Mouse (Mus musculus): ENCODE results near the gene Hes1. TPM values are rescaled to one million over a fixed set of nuclear protein-coding genes. Genes with fewer than 3 reads are reported as not detected.
A peak's percentile ranks its signal among the peaks of the same experiment; 100 is the strongest.
"Not testable (repeated sequence)": the region's sequence is repeated elsewhere in the genome, so short reads cannot be mapped to it uniquely, and the experiment has no call there.

Hes1 gene
- total RNA-seq, 1 experiment from 2014 or later = 37.9 TPM

- peak; percentile 23 to 63; a peak in 2 of 4 replicates for ATAC-seq (replicated peaks in 1 of 2; ENCODE audit: insufficient read depth in 1 of 2, low FRiP score in 2 of 2, low TSS enrichment in 1 of 2, low read depth in 1 of 2, poor library complexity in 2 of 2, severe bottlenecking in 2 of 2)
Observed at GRCm38 (mm10) chr16:30102149-30102915, 38.1 kb downstream of the Hes1 start.

- no peak for ATAC-seq (replicated peaks in 1 of 2; ENCODE audit: insufficient read depth in 1 of 2, low FRiP score in 2 of 2, low TSS enrichment in 1 of 2, low read depth in 1 of 2, poor library complexity in 2 of 2, severe bottlenecking in 2 of 2)
Observed at GRCm38 (mm10) chr16:30102982-30103381, 38.8 kb downstream of the Hes1 start.

GRCm38 (mm10) chr16:30103495-30103894 is 39.3 kb downstream of the Hes1 start:
- ATAC-seq (replicated peaks in 1 of 2; ENCODE audit: insufficient read depth in 1 of 2, low FRiP score in 2 of 2, low TSS enrichment in 1 of 2, low read depth in 1 of 2, poor library complexity in 2 of 2, severe bottlenecking in 2 of 2) = no peak

- no peak for ATAC-seq (replicated peaks in 1 of 2; ENCODE audit: insufficient read depth in 1 of 2, low FRiP score in 2 of 2, low TSS enrichment in 1 of 2, low read depth in 1 of 2, poor library complexity in 2 of 2, severe bottlenecking in 2 of 2)
Observed at GRCm38 (mm10) chr16:30104363-30104762, 40.2 kb downstream of the Hes1 start.

- ATAC-seq (replicated peaks in 1 of 2; ENCODE audit: insufficient read depth in 1 of 2, low FRiP score in 2 of 2, low TSS enrichment in 1 of 2, low read depth in 1 of 2, poor library complexity in 2 of 2, severe bottlenecking in 2 of 2) = no peak
Observed at GRCm38 (mm10) chr16:30105476-30105875, 41.3 kb downstream of the Hes1 start.

- ATAC-seq (replicated peaks in 1 of 2; ENCODE audit: insufficient read depth in 1 of 2, low FRiP score in 2 of 2, low TSS enrichment in 1 of 2, low read depth in 1 of 2, poor library complexity in 2 of 2, severe bottlenecking in 2 of 2) = not testable (repeated sequence)
Observed at GRCm38 (mm10) chr16:30108167-30108566, 44.0 kb downstream of the Hes1 start.

- no peak for ATAC-seq (replicated peaks in 1 of 2; ENCODE audit: insufficient read depth in 1 of 2, low FRiP score in 2 of 2, low TSS enrichment in 1 of 2, low read depth in 1 of 2, poor library complexity in 2 of 2, severe bottlenecking in 2 of 2)
Observed at GRCm38 (mm10) chr16:30110466-30110865, 46.3 kb downstream of the Hes1 start.

- ATAC-seq (replicated peaks in 1 of 2; ENCODE audit: insufficient read depth in 1 of 2, low FRiP score in 2 of 2, low TSS enrichment in 1 of 2, low read depth in 1 of 2, poor library complexity in 2 of 2, severe bottlenecking in 2 of 2) = no peak
Observed at GRCm38 (mm10) chr16:30111069-30111468, 46.9 kb downstream of the Hes1 start.

GRCm38 (mm10) chr16:30111566-30111965 is 47.4 kb downstream of the Hes1 start:
- no peak for ATAC-seq (replicated peaks in 1 of 2; ENCODE audit: insufficient read depth in 1 of 2, low FRiP score in 2 of 2, low TSS enrichment in 1 of 2, low read depth in 1 of 2, poor library complexity in 2 of 2, severe bottlenecking in 2 of 2)

- ATAC-seq (replicated peaks in 1 of 2; ENCODE audit: insufficient read depth in 1 of 2, low FRiP score in 2 of 2, low TSS enrichment in 1 of 2, low read depth in 1 of 2, poor library complexity in 2 of 2, severe bottlenecking in 2 of 2) = no peak
Observed at GRCm38 (mm10) chr16:30113170-30113569, 49.0 kb downstream of the Hes1 start.

GRCm38 (mm10) chr16:30113800-30114199 is 49.6 kb downstream of the Hes1 start:
- no peak for ATAC-seq (replicated peaks in 1 of 2; ENCODE audit: insufficient read depth in 1 of 2, low FRiP score in 2 of 2, low TSS enrichment in 1 of 2, low read depth in 1 of 2, poor library complexity in 2 of 2, severe bottlenecking in 2 of 2)

- ATAC-seq (replicated peaks in 1 of 2; ENCODE audit: insufficient read depth in 1 of 2, low FRiP score in 2 of 2, low TSS enrichment in 1 of 2, low read depth in 1 of 2, poor library complexity in 2 of 2, severe bottlenecking in 2 of 2) = no peak
Observed at GRCm38 (mm10) chr16:30114451-30114850, 50.3 kb downstream of the Hes1 start.

Other genes with a start within 250 kb of the Hes1 start
- not detected in 2 replicates for gene Cpn2, start 203.1 kb downstream of the Hes1 start, total RNA-seq (2017)
- not detected in 2 replicates for gene Lrrc15, start 218.9 kb downstream of the Hes1 start, total RNA-seq (2017)
- gene Gp5, start 246.4 kb downstream of the Hes1 start, total RNA-seq (2017) = 3.4 and 4.8 TPM in 2 replicates

All from hematopoietic stem cell, adult 5-6 weeks (primary cell).